Mouse (Mus musculus) embryonic facial prominence, embryonic 12.5 days (tissue): ENCODE measurements at regions not wholly inside any gene's neighbourhood (a gene's known extent, or its start where the extent isn't known, plus 50 kb on each side); places are given as distances from the start of the nearest gene placed in this dataset.

Experiments
- ATAC-seq: fragments of 200-750 bp; cut with Nextera tagmentation; 2 replicates; pipeline ENCODE4 v1.8.0; 2017; ENCODE audit not compliant: insufficient number of reproducible peaks, insufficient read depth, low FRiP score, low TSS enrichment
- H3K27ac ChIP-seq: fragments of 300-500 bp; sonication (generic); 2 replicates; pipeline ENCODE4 v1.5.1; 2016; ENCODE audit warnings: mild to moderate bottlenecking
- H3K27me3 ChIP-seq: fragments of 300-500 bp; sonication (generic); 2 replicates; pipeline ENCODE4 v1.6.1; 2016; ENCODE audit warnings: mild to moderate bottlenecking, moderate library complexity
- H3K36me3 ChIP-seq: fragments of 300-500 bp; sonication (generic); 2 replicates; pipeline ENCODE4 v1.6.1; 2016; ENCODE audit warnings: mild to moderate bottlenecking
- H3K4me1 ChIP-seq: fragments of 300-500 bp; sonication (generic); 2 replicates; pipeline ENCODE4 v1.6.1; 2016
- H3K4me2 ChIP-seq: fragments of 300-500 bp; sonication (generic); replicated peaks from 2 replicates; pipeline ENCODE4 v1.6.1; 2016; ENCODE audit warnings: mild to moderate bottlenecking, moderate library complexity
- H3K4me3 ChIP-seq: fragments of 300-500 bp; sonication (generic); 2 replicates; pipeline ENCODE4 v1.5.1; 2016; ENCODE audit warnings: mild to moderate bottlenecking
- H3K9ac ChIP-seq: fragments of 300-500 bp; sonication (generic); 2 replicates; pipeline ENCODE4 v1.6.1; 2016; ENCODE audit warnings: mild to moderate bottlenecking, moderate library complexity
- H3K9me3 ChIP-seq: fragments of 300-500 bp; sonication (generic); 2 replicates; pipeline ENCODE4 v1.6.1; 2016; ENCODE audit warnings: mild to moderate bottlenecking, moderate library complexity
- WGBS: fragments of 180-500 bp; shearing (Covaris S2); methylation state at CpG from one replicate; pipeline ENCODE4 v1.1.7; 2016; 5-methylcytosine and 5-hydroxymethylcytosine counted together

DNA sequence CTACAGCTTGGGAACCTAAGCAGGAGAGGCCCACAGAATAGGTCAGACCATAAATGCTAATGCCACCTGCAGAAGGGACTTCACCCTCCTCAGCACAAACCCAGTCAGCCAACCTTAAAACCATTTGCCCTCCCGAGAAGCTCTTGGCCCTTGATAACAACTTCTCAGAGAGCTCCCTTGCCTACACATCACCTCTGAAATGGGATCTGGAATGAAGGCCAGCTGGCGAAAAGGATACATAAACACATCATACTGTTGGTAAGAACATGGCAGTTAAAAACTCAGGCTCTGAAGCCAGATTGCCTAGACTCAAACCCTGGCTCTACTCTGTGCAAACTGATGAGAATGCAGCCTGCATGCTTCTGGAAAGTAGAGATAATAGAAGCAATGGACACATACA is 61.2 kb upstream of the Nampt start:
- ATAC-seq = no peak
- Histone ChIP-seq H3K9me3 (no peaks in the 10 kb centered on the region), H3K27me3 (no peaks in the 10 kb centered on the region), H3K27ac (no peak overlapping the region), H3K36me3 (no peaks in the 10 kb centered on the region), H3K4me1 (no peaks in the 10 kb centered on the region), H3K4me3 (no peak overlapping the region), H3K9ac (no peak overlapping the region), H3K4me2 (no peak overlapping the region)
- WGBS = 80% methylated on average over 2 of the region's 2 CpGs

DNA sequence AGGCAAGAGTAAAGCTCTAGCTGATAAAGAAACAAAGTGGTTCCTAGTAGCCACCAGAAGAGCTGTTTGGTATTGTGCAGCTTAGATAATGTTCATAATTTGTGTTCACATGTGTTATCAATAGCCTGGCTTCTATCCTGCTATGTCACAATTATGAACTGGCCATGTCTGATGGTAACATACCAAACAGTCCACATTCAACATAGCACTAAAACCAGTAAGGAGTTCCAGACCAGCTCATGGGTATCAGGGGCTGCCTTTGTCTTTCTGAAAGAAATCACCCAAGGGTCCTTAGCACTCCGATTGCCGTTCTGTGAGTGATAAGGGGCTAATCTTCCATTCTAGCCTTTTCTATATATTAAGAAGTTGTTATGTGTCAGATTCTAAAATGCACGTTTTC is 58.7 kb upstream of the Nampt start:
- no peak for ATAC-seq

GRCm38 (mm10) chr12:32761055-32761454 is 58.3 kb upstream of the Nampt start:
- Histone ChIP-seq H3K4me2 (no peak overlapping the region), H3K27me3 (no peaks in the 10 kb centered on the region), H3K9ac (no peak overlapping the region), H3K4me1 (no peaks in the 10 kb centered on the region), H3K9me3 (no peaks in the 10 kb centered on the region), H3K36me3 (no peaks in the 10 kb centered on the region), H3K27ac (no peak overlapping the region), H3K4me3 (no peak overlapping the region)
- WGBS = 62% methylated on average over 3 of the region's 3 CpGs
- no peak for ATAC-seq

More for the DNA sequence above, 58.7 kb upstream of the Nampt start:
- no peak overlapping the region for H3K4me2 ChIP-seq
- 83% methylated on average over 3 of the region's 3 CpGs for WGBS
- no peaks in the 10 kb centered on the region for H3K9me3 ChIP-seq
- H3K4me1 ChIP-seq = no peaks in the 10 kb centered on the region
- H3K4me3 ChIP-seq = no peak overlapping the region
- no peaks in the 10 kb centered on the region for H3K27me3 ChIP-seq
- H3K9ac ChIP-seq = no peak overlapping the region
- no peak overlapping the region for H3K27ac ChIP-seq
- no peaks in the 10 kb centered on the region for H3K36me3 ChIP-seq

DNA sequence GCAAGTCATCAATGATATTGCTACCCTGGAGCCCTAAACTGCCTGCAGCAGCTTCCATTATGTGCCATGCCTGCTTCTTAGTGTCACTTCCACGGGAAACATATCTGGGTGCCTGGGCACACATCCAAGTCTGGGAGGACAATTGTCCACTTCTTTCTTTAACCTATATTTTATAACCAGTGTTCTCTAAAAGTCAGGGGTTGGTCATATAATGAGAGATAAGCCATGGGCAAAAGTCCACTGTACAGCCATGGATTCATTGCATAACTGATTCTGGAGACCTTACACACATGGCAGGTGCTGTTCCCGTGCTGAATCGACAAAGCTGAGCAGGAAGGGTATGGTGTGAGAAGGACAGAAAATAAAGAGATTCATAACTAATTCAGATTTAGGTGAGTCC is 55.1 kb upstream of the Nampt start:
- no peaks in the 10 kb centered on the region for H3K36me3 ChIP-seq
- no peak overlapping the region for H3K9ac ChIP-seq
- no peak overlapping the region for H3K27ac ChIP-seq
- no peak overlapping the region for H3K4me2 ChIP-seq
- ATAC-seq = no peak
- no peaks in the 10 kb centered on the region for H3K9me3 ChIP-seq
- H3K4me1 ChIP-seq = no peaks in the 10 kb centered on the region
- H3K4me3 ChIP-seq = no peak overlapping the region
- no peaks in the 10 kb centered on the region for H3K27me3 ChIP-seq
- WGBS = 91% methylated on average over 3 of the region's 3 CpGs

- Histone ChIP-seq H3K4me2 (no peak overlapping the region), H3K27ac (no peak overlapping the region), H3K9me3 (no peaks in the 10 kb centered on the region), H3K4me3 (no peak overlapping the region), H3K9ac (no peak overlapping the region), H3K4me1 (no peaks in the 10 kb centered on the region), H3K27me3 (no peaks in the 10 kb centered on the region), H3K36me3 (no peaks in the 10 kb centered on the region)
- 82% methylated on average over 7 of the region's 7 CpGs for WGBS
- ATAC-seq = no peak
Observed at GRCm38 (mm10) chr12:32764747-32765146, 54.6 kb upstream of the Nampt start.

- Histone ChIP-seq H3K27me3 (no peaks in the 10 kb centered on the region), H3K27ac (no peak overlapping the region), H3K4me3 (no peak overlapping the region), H3K9me3 (no peaks in the 10 kb centered on the region), H3K9ac (no peak overlapping the region), H3K4me1 (no peaks in the 10 kb centered on the region), H3K36me3 (no peaks in the 10 kb centered on the region), H3K4me2 (no peak overlapping the region)
- ATAC-seq = no peak
Observed at GRCm38 (mm10) chr12:32765861-32766260, 53.5 kb upstream of the Nampt start.

- Histone ChIP-seq H3K36me3 (no peaks in the 10 kb centered on the region), H3K4me2 (no peak overlapping the region), H3K4me3 (no peak overlapping the region), H3K27me3 (no peaks in the 10 kb centered on the region), H3K4me1 (no peaks in the 10 kb centered on the region), H3K9ac (no peak overlapping the region), H3K9me3 (no peaks in the 10 kb centered on the region), H3K27ac (no peak overlapping the region)
- ATAC-seq = no peak
- WGBS = 76% methylated on average over 3 of the region's 3 CpGs
Observed at GRCm38 (mm10) chr12:32766575-32766974, 52.8 kb upstream of the Nampt start.

GRCm38 (mm10) chr12:32767206-32768081 is 51.9 kb upstream of the Nampt start:
- no peaks in the 10 kb centered on the region for H3K4me1 ChIP-seq
- H3K36me3 ChIP-seq = no peaks in the 10 kb centered on the region
- no peak overlapping the region for H3K4me2 ChIP-seq
- no peaks in the 10 kb centered on the region for H3K9me3 ChIP-seq
- WGBS = 72% methylated on average over 7 of the region's 7 CpGs
- no peaks in the 10 kb centered on the region for H3K27me3 ChIP-seq
- no peak for ATAC-seq
- H3K27ac ChIP-seq = no peak overlapping the region
- no peak overlapping the region for H3K4me3 ChIP-seq
- H3K9ac ChIP-seq = no peak overlapping the region

- Histone ChIP-seq H3K4me2 (no peak overlapping the region), H3K27ac (no peak overlapping the region), H3K4me3 (no peak overlapping the region), H3K36me3 (no peaks in the 10 kb centered on the region), H3K9me3 (no peaks in the 10 kb centered on the region), H3K9ac (no peak overlapping the region), H3K4me1 (no peaks in the 10 kb centered on the region), H3K27me3 (no peaks in the 10 kb centered on the region)
- 75% methylated on average over 3 of the region's 3 CpGs for WGBS
- ATAC-seq = no peak
Observed at GRCm38 (mm10) chr12:32768082-32768743, 51.1 kb upstream of the Nampt start.

DNA sequence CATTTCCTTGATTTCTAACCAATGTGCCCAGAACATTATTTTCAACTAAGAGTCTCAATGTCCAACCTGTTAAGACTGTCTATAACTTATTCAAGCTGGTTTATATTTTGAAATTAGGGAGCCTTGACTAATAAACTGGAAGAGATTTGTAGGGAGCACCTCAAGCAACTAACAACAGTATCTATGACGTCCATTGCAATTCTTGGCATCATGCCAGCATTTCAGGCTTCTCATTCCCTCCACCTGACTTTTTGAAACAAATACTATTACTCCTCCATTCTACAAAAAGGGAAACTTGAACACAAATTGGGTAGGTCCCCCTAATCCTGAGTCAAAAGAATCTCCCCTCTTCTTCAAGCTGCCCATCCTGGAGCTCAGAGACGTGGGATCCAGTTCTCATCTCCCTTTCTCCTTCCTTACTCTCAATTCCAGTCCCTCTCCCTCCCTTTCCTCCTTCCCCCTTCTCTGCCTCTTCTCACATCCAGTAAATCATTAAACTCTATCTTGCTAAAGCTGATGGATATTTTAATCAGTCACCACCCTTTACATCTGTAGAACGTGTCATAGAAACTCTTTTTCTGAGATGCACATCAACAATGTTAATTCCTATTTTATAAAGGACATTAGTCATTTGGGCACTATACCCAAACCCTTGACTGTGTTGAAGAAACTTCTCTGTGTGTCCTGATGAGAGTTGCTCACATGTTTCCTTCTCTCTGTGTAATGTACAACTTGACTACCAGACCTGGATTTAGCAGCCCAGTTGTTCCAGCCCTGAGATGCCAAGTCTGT is 50.4 kb upstream of the Nampt start:
- Histone ChIP-seq H3K4me3 (no peak overlapping the region), H3K27me3 (no peaks in the 10 kb centered on the region), H3K4me2 (no peak overlapping the region), H3K36me3 (no peaks in the 10 kb centered on the region), H3K9ac (no peak overlapping the region), H3K9me3 (no peaks in the 10 kb centered on the region), H3K4me1 (no peaks in the 10 kb centered on the region), H3K27ac (no peak overlapping the region)
- no peak for ATAC-seq
- 68% methylated on average over 3 of the region's 3 CpGs for WGBS
